Mouse (Mus musculus) ES-Bruce4 (cell line): ENCODE results near the gene Slc43a2. TPM values are rescaled to one million over a fixed set of nuclear protein-coding genes. Genes with fewer than 3 reads are reported as not detected.

Experiments used
- H3K27ac ChIP-seq: 2 replicates; pipeline ENCODE4 v1.5.1; 2012; ENCODE audit warnings: low read length, inconsistent platforms; ENCODE audit not compliant: insufficient read depth
- H3K27me3 ChIP-seq: 2 replicates; pipeline ENCODE4 v1.6.1; 2012; ENCODE audit warnings: mild to moderate bottlenecking, low read length, inconsistent platforms; ENCODE audit not compliant: control insufficient read depth, poor library complexity, insufficient read depth, severe bottlenecking
- H3K36me3 ChIP-seq: 2 replicates; pipeline ENCODE4 v1.6.1; 2012; ENCODE audit warnings: inconsistent platforms, mild to moderate bottlenecking, low read length, moderate library complexity; ENCODE audit not compliant: control insufficient read depth, poor library complexity, insufficient read depth, severe bottlenecking
- H3K4me1 ChIP-seq: one replicate; pipeline ENCODE4 v1.8.1; 2011; ENCODE audit warnings: low read length; ENCODE audit not compliant: control insufficient read depth, insufficient read depth
- H3K4me3 ChIP-seq: 2 replicates; pipeline ENCODE4 v1.5.1; 2011; ENCODE audit warnings: low read depth, mild to moderate bottlenecking, low read length
- H3K9ac ChIP-seq: 2 replicates; pipeline ENCODE4 v1.6.1; 2012; ENCODE audit warnings: low read depth, mild to moderate bottlenecking, inconsistent platforms; ENCODE audit not compliant: poor library complexity, severe bottlenecking
- H3K9me3 ChIP-seq: replicated peaks from 2 replicates; pipeline ENCODE4 v1.6.1; 2012; ENCODE audit warnings: mild to moderate bottlenecking, low read length, inconsistent platforms; ENCODE audit not compliant: control insufficient read depth, poor library complexity, insufficient read depth, severe bottlenecking
- CTCF ChIP-seq: IDR thresholded peaks from one replicate; pipeline ENCODE4 v1.8.1; 2011; ENCODE audit warnings: low read depth, low read length
- EP300 ChIP-seq: IDR thresholded peaks from 2 replicates; pipeline ENCODE4 v1.6.1; 2011; ENCODE audit warnings: low read depth, low read length; ENCODE audit not compliant: insufficient read depth
- POLR2A ChIP-seq: IDR thresholded peaks from one replicate; pipeline ENCODE4 v1.8.1; 2011; ENCODE audit warnings: low read length; ENCODE audit not compliant: insufficient read depth
- polyA plus RNA-seq: library from polyadenylated mRNA; stranded (reverse); fragments of >200 nt; gene quantifications from 2 replicates; pipeline ENCODE4 v1.2.4, GENCODE M21; 2011; ENCODE audit warnings: low read depth; ENCODE audit not compliant: missing spikeins, insufficient read depth, insufficient read length

Slc43a2 gene
- polyA plus RNA-seq, 1 experiment = 11.3 TPM

DNA sequence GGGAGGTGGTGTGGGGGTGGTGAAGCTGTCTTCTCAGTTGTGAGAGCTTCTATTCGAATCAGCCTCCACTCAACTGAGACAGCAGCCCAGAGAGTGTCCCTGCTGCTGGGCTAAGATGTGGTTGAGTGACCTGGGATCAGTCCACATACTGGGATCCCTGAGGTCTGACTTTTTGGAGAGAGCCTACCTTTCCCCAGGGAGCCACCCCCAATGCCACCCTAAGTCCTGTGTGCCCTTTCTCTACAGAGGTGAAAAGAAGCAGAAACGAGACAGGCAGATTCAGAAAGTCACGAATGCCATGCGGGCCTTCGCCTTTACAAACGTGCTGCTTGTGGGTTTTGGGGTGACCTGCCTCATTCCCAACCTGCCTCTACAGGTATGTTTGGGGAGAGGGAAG is 36.6 kb downstream of the Slc43a2 start:
- Histone ChIP-seq H3K4me1 (peaks cover 4% of the 10 kb centered on the region), H3K4me3 (no peak overlapping the region), H3K36me3 (no peaks in the 10 kb centered on the region), H3K9ac (no peak overlapping the region), H3K27me3 (no peaks in the 10 kb centered on the region), H3K9me3 (no peaks in the 10 kb centered on the region), H3K27ac (no peak overlapping the region)
- no peak for TF ChIP-seq POLR2A
- no peak for TF ChIP-seq EP300
- TF ChIP-seq CTCF = no peak

DNA sequence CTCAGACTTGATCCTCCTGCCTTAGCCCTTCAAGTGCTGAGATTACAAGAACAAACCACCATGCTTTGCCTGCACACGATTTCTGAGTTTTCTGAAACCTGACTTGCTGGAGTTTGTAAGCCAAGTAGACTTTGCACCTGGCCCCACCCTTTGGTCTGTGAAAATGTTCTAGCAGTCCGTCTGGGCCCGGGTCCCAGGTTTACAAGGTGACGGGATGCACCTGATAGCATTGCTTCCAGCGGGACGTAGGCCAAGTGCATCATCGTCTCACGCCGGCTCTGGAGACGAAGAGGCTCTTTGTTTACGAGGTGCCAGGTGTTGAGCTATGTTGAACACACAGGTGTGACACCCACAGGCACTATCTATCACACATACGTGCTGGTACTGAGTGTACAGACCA is 37.5 kb downstream of the Slc43a2 start:
- Histone ChIP-seq H3K27ac (no peak overlapping the region), H3K27me3 (no peaks in the 10 kb centered on the region), H3K36me3 (no peaks in the 10 kb centered on the region)

GRCm38 (mm10) chr11:75570375-75571125 is 39.1 kb downstream of the Slc43a2 start:
- no peak overlapping the region for H3K27ac ChIP-seq
- no peaks in the 10 kb centered on the region for H3K36me3 ChIP-seq
- H3K27me3 ChIP-seq = no peaks in the 10 kb centered on the region
- TF ChIP-seq CTCF = no peak
- TF ChIP-seq POLR2A = no peak
- TF ChIP-seq EP300 = no peak
- H3K4me3 ChIP-seq = no peak overlapping the region
- no peaks in the 10 kb centered on the region for H3K9me3 ChIP-seq
- H3K4me1 ChIP-seq = peaks cover 4% of the 10 kb centered on the region
- H3K9ac ChIP-seq = no peak overlapping the region

More for the DNA sequence above, 37.5 kb downstream of the Slc43a2 start:
- no peak overlapping the region for H3K9ac ChIP-seq
- no peak for TF ChIP-seq CTCF
- TF ChIP-seq POLR2A = no peak
- no peak for TF ChIP-seq EP300
- no peak overlapping the region for H3K4me3 ChIP-seq
- H3K4me1 ChIP-seq = peaks cover 4% of the 10 kb centered on the region
- H3K9me3 ChIP-seq = no peaks in the 10 kb centered on the region

DNA sequence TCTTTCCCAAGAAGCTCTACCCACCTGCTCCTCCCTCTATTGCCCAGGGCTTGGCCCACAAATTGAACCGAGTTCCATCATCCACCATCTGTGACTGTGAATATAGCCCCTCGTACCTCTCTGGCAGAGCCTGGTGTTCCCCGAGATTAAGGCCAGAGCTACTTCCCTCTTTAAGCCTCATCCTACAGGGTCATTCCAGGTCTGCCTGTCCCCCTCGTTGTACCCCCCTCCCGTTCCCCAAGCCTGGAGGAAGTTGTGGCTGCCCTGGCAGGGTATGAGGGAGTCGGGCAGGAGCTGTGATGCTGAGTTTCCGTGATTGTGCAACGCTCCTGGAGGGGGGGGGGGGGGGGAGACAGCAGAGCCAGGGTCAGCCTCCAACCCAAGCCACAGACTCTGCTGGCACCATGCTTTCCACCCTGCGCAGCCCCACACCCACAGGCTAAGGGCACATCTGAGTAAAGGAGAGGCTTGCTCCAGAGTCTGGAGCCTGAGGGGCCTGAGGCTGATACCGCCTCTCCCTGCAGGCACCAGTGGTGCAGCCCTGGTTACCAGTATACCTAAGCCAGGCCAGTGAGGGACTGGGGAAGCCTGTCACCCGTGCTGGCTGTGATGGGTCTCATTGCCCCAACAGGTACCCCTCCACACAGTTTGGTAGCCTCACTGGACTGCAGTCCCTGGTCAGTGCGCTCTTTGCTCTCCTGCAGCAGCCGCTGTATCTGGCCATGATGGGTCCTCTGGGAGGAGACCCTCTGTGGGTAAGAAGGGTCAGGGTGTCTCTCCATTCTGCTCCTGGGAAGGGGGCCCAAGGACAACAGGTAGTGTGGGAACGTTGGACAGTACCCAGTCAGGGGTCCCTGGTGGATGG is 39.9 kb downstream of the Slc43a2 start:
- H3K9ac ChIP-seq = no peak overlapping the region
- H3K4me3 ChIP-seq = no peak overlapping the region
- H3K27ac ChIP-seq = no peak overlapping the region
- TF ChIP-seq CTCF = no peak
- no peak for TF ChIP-seq POLR2A
- TF ChIP-seq EP300 = no peak
- H3K27me3 ChIP-seq = no peaks in the 10 kb centered on the region
- H3K36me3 ChIP-seq = no peaks in the 10 kb centered on the region
- no peaks in the 10 kb centered on the region for H3K9me3 ChIP-seq
- peaks cover 4% of the 10 kb centered on the region for H3K4me1 ChIP-seq

DNA sequence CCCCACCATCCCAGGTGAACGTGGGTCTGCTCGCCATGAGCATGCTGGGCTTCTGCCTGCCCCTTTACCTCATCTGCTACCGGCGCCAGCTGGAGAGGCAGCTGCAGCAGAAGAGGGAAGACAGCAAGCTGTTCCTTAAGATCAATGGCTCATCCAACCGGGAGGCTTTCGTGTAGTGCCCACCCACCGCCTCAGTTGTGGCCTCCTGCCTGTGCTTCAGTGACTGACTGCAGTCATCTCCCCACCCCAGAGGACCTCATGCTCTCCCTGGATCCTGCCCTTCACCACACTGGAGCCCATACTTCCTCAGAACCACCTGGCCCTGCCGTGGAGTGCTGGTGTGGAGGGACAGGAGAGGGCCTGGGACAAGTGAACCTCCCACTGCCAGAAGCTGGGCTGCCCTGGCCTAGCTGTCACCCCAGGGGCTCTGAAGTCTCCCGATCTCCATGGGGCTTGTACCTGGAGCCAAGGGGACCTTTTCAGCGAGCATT is 40.9 kb downstream of the Slc43a2 start:
- Histone ChIP-seq H3K27me3 (no peaks in the 10 kb centered on the region), H3K4me1 (peaks cover 4% of the 10 kb centered on the region), H3K4me3 (no peak overlapping the region), H3K27ac (no peak overlapping the region), H3K9me3 (no peaks in the 10 kb centered on the region), H3K36me3 (no peaks in the 10 kb centered on the region), H3K9ac (no peak overlapping the region)
- no peak for TF ChIP-seq EP300
- TF ChIP-seq POLR2A = no peak
- no peak for TF ChIP-seq CTCF

DNA sequence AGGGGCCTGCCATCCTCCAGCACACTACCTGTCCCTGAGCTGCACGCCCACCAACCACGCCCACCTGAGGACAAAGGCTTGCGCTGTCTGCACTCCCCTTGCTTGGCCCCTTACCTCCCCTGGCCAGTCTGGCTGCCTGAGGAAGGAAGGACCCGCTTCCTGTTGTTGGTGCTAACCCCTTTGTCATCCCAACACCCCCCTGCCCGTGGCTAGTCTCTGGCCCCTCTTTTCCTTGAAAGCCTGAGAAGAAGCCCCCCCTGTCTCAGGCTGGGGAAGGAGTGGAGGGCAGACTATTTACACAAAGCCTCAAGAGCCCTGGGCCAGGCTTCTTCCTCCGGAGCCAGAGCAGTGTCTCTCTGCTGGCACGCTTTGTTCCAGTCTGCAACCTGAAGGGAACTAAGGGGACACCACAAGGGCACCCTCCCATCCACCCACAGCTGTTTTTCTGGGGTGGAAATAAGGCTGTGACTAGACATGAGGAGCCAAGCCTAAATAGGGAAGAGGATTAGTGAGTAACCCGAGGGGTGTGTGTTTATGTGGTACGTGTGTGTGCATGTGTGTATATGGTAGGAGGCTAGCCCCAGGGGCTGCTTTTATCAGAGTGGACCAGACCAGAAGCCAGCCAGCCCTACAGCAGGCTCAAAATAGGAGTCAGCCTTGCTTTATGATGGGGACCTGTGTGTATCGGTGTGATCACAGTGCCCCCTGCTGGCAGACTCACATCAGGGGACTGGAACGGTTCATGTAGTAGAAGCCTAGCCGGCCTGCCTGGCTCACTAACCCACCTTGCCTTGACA is 41.6 kb downstream of the Slc43a2 start:
- H3K27ac ChIP-seq = no peak overlapping the region
- no peak overlapping the region for H3K4me3 ChIP-seq
- no peaks in the 10 kb centered on the region for H3K36me3 ChIP-seq
- TF ChIP-seq EP300 (0 out of 2 replicates have a peak, but pooled peaks have one; percentile 45), POLR2A (no peak), CTCF (peak; percentile 97)
- H3K9me3 ChIP-seq = no peaks in the 10 kb centered on the region
- no peaks in the 10 kb centered on the region for H3K27me3 ChIP-seq
- H3K9ac ChIP-seq = no peak overlapping the region
- H3K4me1 ChIP-seq = peaks cover 4% of the 10 kb centered on the region
